Mouse (Mus musculus): ENCODE results near the gene Ehd1.

DNA sequence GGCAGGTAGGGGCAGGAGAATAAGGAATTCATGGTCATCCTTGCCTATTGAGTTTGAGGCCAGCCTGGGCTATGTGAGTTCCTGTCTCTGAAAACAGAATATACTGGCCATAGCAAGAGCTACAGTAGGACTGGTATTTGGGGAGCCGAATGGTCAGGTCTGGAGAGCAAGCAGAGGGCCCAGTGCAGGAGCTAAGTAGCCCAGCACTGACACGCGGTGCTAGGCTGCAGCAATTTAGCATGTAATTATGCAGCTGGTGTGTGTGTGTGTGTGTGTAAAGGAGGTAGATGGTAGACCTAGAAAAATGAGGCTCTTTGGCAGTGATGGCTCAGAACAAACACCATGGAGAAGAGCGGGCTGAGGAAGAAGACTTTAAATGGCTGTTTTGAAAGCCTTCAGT is 71.1 kb downstream of the Ehd1 start:
- TF ChIP-seq CTCF (IDR thresholded peaks at IDR 0.05; ENCODE audit: insufficient read depth, low read depth, low read length) (no peak), POLR2A (IDR thresholded peaks at IDR 0.05; ENCODE audit: insufficient read depth, low read depth, low read length) (no peak)
